Mouse (Mus musculus) limb, embryonic 15.5 days (tissue): ENCODE measurements at regions not wholly inside any gene's neighbourhood (a gene's known extent, or its start where the extent isn't known, plus 50 kb on each side); places are given as distances from the start of the nearest gene placed in this dataset.
A peak's percentile ranks its signal among the peaks of the same experiment; 100 is the strongest.

Source experiments
- ATAC-seq: fragments of 200-750 bp; cut with Nextera tagmentation; 2 replicates; pipeline ENCODE4 v1.8.0; 2017; ENCODE audit warnings: low read depth, moderate TSS enrichment; ENCODE audit not compliant: insufficient number of reproducible peaks, low FRiP score, low TSS enrichment
- H3K27ac ChIP-seq: fragments of 300-500 bp; sonication (generic); 2 replicates; pipeline ENCODE4 v1.5.1; 2015; ENCODE audit warnings: moderate library complexity, mild to moderate bottlenecking, inconsistent platforms
- H3K27me3 ChIP-seq: fragments of 300-500 bp; sonication (generic); 2 replicates; pipeline ENCODE4 v1.6.1; 2015; ENCODE audit warnings: inconsistent platforms
- H3K36me3 ChIP-seq: fragments of 300-500 bp; sonication (generic); 2 replicates; pipeline ENCODE4 v1.6.1; 2015; ENCODE audit warnings: inconsistent platforms
- H3K4me1 ChIP-seq: fragments of 300-500 bp; sonication (generic); 2 replicates; pipeline ENCODE4 v1.6.1; 2015; ENCODE audit warnings: inconsistent platforms
- H3K4me2 ChIP-seq: fragments of 300-500 bp; sonication (generic); 2 replicates; pipeline ENCODE4 v1.6.1; 2015; ENCODE audit warnings: mild to moderate bottlenecking, inconsistent platforms
- H3K4me3 ChIP-seq: fragments of 300-500 bp; sonication (generic); 2 replicates; pipeline ENCODE4 v1.5.1; 2015; ENCODE audit warnings: mild to moderate bottlenecking, inconsistent platforms
- H3K9ac ChIP-seq: fragments of 300-500 bp; sonication (generic); 2 replicates; pipeline ENCODE4 v1.6.1; 2015; ENCODE audit warnings: inconsistent platforms
- H3K9me3 ChIP-seq: fragments of 300-500 bp; sonication (generic); 2 replicates; pipeline ENCODE4 v1.6.1; 2016; ENCODE audit warnings: inconsistent platforms
- WGBS: fragments of 180-500 bp; shearing (Covaris S2); methylation state at CpG from one replicate; pipeline ENCODE4 v1.1.7; 2015; 5-methylcytosine and 5-hydroxymethylcytosine counted together

DNA sequence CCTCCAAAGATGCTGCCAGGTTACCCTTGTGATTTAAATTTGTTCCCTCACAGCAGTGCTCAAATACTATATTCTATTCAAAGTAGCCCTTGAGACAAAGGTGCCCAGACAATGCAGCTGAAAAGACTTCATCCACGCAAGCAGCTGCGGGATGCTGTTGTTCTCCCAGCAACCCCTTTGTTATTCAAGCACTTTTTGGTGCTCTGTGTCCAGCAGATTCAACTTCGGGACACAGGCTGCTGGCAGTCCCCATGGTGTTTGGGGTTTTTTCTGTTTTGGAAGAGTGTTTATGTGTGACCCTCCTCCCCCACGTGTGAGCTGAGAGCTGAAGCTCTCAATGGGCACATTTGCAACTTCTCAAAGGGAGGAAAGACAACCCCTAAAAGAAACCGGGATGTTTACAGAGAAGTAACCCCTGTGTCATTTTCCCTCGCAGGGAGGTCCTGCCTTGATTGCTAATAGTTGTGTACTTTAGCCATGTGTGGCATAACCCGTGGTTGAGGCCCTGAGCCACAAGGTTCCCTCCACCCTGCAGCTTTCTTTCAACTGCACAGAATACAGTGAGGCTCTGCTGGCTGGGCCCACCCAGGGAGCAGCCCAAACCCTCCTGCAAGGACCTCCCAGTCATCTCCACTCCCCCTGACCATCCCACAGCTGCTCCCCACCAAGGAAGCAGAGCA lies 108.9 kb downstream of the Hsd17b3 start:
- 27% methylated on average over 7 of the region's 7 CpGs for WGBS
- Histone ChIP-seq H3K4me3 (no peak overlapping the region), H3K9ac (no peak overlapping the region), H3K4me1 (peaks cover 14% of the 10 kb centered on the region), H3K4me2 (no peak overlapping the region), H3K36me3 (no peaks in the 10 kb centered on the region), H3K27me3 (no peaks in the 10 kb centered on the region), H3K27ac (peak overlapping the region; percentile 65), H3K9me3 (no peaks in the 10 kb centered on the region)
- ATAC-seq, result peak; percentile 84

DNA sequence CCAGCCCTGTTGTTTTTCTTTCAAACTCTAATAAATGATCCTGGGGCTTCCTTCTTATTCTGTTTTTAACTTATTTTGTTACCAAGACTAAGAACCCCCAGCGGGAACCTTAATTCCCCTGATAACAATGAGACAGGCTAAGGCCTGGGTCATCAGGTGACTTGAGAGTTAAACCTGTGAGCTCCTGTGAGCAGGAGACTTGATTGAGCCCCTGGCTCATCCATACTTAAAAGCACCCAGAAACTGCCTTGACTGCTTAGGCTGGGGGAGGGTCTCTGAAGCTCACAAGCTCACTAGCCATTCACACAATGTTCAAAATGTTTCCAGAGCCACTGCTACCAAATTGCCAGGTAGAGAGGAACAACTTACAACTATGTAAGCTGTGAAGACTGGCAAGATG lies 109.4 kb downstream of the Hsd17b3 start:
- ATAC-seq, result no peak
- Histone ChIP-seq H3K9me3 (no peaks in the 10 kb centered on the region), H3K4me3 (no peak overlapping the region), H3K27ac (peak overlapping the region; percentile 65), H3K4me2 (no peak overlapping the region), H3K36me3 (no peaks in the 10 kb centered on the region), H3K9ac (no peak overlapping the region), H3K4me1 (peaks cover 9% of the 10 kb centered on the region), H3K27me3 (no peaks in the 10 kb centered on the region)
- 34% methylated on average over 1 of the region's 1 CpGs for WGBS

DNA sequence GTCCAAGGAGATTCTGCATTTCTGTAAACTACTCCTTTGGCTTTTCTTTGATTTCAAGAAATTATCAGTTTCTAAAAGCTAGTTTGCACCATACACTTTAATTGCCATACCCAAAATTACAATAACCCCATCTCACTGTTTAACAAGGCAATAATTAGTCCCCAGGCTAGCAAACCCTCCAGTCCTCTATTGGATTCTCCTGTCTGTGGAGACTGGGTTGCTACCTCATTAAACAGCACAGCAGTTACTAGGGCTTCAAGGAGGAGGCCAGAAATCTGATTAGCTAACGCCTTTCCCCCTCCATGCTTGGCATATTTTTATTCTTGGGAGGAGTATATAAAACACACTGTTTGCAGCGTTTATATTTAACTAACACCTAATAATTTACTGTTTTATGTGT lies 119.1 kb downstream of the Hsd17b3 start:
- no peak overlapping the region for H3K4me2 ChIP-seq
- H3K4me1 ChIP-seq, result no peaks in the 10 kb centered on the region
- H3K4me3 ChIP-seq, result no peak overlapping the region
- WGBS, result 23% methylated on average over 2 of the region's 2 CpGs
- H3K9me3 ChIP-seq, result no peaks in the 10 kb centered on the region
- no peaks in the 10 kb centered on the region for H3K36me3 ChIP-seq
- H3K27me3 ChIP-seq, result no peaks in the 10 kb centered on the region
- no peak overlapping the region for H3K27ac ChIP-seq
- no peak overlapping the region for H3K9ac ChIP-seq
- no peak for ATAC-seq

DNA sequence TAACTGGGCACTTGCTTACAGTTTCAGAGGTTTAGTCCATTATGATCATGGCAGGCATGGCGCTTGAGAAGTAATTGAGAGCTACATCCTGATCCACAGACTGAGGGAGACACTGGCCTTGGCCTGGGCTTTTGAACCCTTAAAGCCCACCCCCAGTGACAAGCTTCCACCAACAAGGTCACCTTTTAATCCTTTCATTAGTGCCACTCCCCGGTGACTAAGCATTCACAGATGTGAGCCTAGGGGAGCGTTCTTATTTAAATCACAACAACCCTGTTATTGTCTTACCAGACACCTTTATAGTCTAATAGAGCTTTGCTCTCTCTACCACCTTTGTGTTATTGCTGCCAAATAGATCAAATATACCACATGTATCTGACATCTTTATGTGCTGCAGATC lies 120.4 kb downstream of the Hsd17b3 start:
- Histone ChIP-seq H3K4me3 (no peak overlapping the region), H3K27ac (no peak overlapping the region), H3K4me2 (no peak overlapping the region), H3K36me3 (no peaks in the 10 kb centered on the region), H3K9me3 (no peaks in the 10 kb centered on the region), H3K4me1 (no peaks in the 10 kb centered on the region), H3K27me3 (no peaks in the 10 kb centered on the region), H3K9ac (no peak overlapping the region)
- no peak for ATAC-seq
- WGBS, result 50% methylated on average over 3 of the region's 3 CpGs

DNA sequence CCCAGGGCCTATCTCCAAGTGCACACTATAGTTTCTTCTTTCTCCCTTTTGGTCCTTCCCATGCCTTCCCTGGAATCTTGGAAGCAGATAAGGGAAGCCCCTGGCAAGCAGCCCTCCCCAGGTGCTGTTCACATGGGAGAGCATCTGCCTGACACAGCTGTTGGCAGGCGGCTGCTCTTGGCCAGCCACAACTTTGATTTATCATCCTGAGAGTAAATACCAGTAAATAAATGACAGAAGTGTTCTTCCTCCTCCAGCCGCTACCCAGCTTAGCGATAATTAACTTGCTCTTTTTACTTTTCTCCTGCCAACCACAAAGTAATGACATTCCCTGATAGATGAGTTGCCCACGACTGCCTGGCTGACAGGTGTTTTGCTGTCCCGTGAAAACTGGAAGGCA lies 131.9 kb downstream of the Hsd17b3 start:
- WGBS, result 16% methylated on average over 5 of the region's 5 CpGs
- no peak overlapping the region for H3K4me2 ChIP-seq
- no peaks in the 10 kb centered on the region for H3K9me3 ChIP-seq
- no peak overlapping the region for H3K9ac ChIP-seq
- H3K27me3 ChIP-seq, result no peaks in the 10 kb centered on the region
- H3K27ac ChIP-seq, result no peak overlapping the region
- H3K4me3 ChIP-seq, result no peak overlapping the region
- H3K36me3 ChIP-seq, result no peaks in the 10 kb centered on the region
- 0 out of 2 replicates have a peak, but pooled peaks cover 5% of the 10 kb centered on the region for H3K4me1 ChIP-seq
- ATAC-seq, result no peak

DNA sequence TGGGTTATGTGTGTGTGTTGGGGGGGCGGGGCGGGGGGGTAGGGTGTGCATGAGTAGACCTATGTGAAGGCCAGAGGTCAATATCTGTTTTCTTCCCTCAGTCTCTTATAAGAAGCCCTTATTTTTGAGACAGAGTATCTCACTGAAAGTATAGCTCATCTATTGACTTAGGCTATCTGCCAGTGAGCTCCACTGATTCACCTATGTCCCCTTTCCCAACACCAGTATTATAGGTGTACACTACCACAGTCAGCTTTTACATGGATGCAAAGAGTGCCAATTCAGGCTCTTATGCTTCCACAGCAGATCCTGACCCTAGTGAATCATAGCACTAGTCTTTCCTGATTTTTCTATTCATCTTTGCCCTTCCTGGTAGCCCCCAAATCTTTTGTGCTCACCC lies 134.7 kb downstream of the Hsd17b3 start:
- Histone ChIP-seq H3K36me3 (no peaks in the 10 kb centered on the region), H3K9me3 (no peaks in the 10 kb centered on the region), H3K4me2 (no peak overlapping the region), H3K9ac (no peak overlapping the region), H3K4me3 (no peak overlapping the region), H3K27ac (no peak overlapping the region), H3K4me1 (peaks cover 14% of the 10 kb centered on the region), H3K27me3 (no peaks in the 10 kb centered on the region; the same call in 1 of the 2 replicates)
- no peak for ATAC-seq
- 89% methylated on average over 2 of the region's 2 CpGs for WGBS

DNA sequence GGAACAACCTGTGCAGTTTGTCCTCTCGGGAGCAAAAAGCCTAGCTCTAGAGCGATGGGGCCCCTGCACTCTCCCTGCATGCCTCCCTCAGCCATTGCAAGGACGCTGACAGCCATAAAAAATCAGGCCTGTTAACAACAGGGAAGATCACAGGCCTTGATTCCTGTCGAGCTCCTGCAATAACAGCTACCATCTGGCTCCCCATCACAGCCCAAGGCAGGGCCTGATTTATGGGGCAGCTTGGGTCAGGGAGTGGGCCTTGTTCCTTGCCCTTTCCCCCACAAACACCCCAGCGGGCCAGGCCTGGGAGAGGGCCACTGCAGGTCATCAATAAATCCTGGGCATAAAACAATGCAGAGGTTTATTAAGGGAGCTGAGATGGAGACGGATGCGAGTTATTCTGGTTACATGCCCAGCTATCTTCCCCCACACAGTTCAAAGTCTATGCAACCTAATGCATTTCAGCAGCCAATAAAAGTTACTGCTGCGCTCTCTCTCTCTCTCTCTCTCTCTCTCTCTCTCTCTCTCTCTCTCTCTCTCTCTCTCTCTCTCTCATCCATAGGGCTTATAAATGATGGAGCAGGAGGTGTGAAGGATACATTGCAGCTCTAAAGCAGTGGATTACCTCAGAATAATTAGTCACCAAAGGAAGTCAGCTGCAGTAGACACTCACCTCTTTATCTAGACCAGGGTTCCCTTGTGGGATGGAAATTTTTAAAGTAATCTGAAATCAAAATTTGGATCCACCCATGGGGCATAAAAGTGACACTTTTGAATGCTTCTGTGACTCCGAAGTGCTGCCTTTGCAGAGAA lies 136.9 kb downstream of the Hsd17b3 start:
- H3K4me2 ChIP-seq, result no peak overlapping the region
- H3K27ac ChIP-seq, result peak overlapping the region; percentile 38; the same call in 1 of the 2 replicates
- H3K4me3 ChIP-seq, result no peak overlapping the region
- ATAC-seq, result no peak
- H3K27me3 ChIP-seq, result no peaks in the 10 kb centered on the region; the same call in 1 of the 2 replicates
- no peaks in the 10 kb centered on the region for H3K36me3 ChIP-seq
- peaks cover 13% of the 10 kb centered on the region for H3K4me1 ChIP-seq
- H3K9ac ChIP-seq, result no peak overlapping the region
- no peaks in the 10 kb centered on the region for H3K9me3 ChIP-seq
- WGBS, result 20% methylated on average over 9 of the region's 9 CpGs

DNA sequence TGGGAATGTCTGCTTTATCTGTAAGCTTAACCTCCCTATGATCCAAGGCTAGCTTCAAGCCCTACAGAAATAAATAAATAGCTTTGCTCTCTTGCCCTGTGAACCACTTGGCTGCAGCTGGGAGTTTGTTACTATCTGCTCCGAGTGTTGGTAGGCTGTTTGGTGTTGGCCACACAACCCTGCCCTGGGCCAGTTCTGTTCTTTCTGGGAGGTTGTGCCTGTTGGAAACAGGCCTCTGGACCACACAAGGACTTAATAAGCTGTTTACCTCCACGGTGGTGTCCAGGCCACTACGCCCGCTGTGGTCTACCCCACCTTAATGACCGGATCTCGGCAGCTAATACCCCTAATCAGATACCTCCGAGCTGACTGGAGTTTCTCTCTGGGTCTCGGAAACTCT lies 136.1 kb downstream of the Ercc6l2 start:
- H3K36me3 ChIP-seq, result no peaks in the 10 kb centered on the region
- H3K27me3 ChIP-seq, result no peaks in the 10 kb centered on the region; the same call in 1 of the 2 replicates
- ATAC-seq, result no peak
- no peak overlapping the region for H3K4me2 ChIP-seq
- 28% methylated on average over 8 of the region's 8 CpGs for WGBS
- H3K4me1 ChIP-seq, result peaks cover 10% of the 10 kb centered on the region
- H3K9me3 ChIP-seq, result no peaks in the 10 kb centered on the region
- no peak overlapping the region for H3K9ac ChIP-seq
- no peak overlapping the region for H3K4me3 ChIP-seq
- H3K27ac ChIP-seq, result peak overlapping the region; percentile 38; the same call in 1 of the 2 replicates
